Mouse (Mus musculus) CD4-positive, CD25-positive, alpha-beta regulatory T cell, adult 2 months (primary cell): Measurements from ENCODE around the gene Cwc22.

Source experiments
- DNase-seq: peaks from one replicate; pipeline ENCODE4 v3.0.0-alpha.2; 2012; ENCODE audit warnings: low read depth, low spot score

Cwc22 gene

GRCm38 (mm10) chr2:77875516-77875915, 70.7 kb downstream of the Cwc22 start:
- DNase-seq: no peak

- DNase-seq: no peak
Observed at GRCm38 (mm10) chr2:77874678-77875077, 71.5 kb downstream of the Cwc22 start.

DNA sequence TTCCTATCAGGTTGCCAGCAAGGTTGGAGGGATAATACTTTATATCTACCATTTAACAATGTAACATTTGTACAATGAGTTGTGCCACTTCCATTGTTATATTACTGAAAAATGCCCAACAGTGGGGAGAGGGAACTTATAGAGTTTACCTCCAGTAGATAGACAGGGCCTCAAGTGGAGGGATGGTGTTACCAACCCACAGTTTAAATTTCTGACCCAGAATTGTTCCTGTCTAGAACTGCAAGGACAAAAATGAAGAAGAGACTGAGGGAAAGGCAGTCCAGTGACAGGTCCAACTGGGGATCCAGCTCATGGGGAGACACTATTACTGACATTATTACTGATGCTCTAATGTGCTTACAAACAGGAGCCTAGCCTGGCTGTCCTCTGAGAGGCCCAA, 72.4 kb downstream of the Cwc22 start:
- no peak for DNase-seq

- no peak for DNase-seq
Observed at GRCm38 (mm10) chr2:77872676-77873075, 73.5 kb downstream of the Cwc22 start.

DNA sequence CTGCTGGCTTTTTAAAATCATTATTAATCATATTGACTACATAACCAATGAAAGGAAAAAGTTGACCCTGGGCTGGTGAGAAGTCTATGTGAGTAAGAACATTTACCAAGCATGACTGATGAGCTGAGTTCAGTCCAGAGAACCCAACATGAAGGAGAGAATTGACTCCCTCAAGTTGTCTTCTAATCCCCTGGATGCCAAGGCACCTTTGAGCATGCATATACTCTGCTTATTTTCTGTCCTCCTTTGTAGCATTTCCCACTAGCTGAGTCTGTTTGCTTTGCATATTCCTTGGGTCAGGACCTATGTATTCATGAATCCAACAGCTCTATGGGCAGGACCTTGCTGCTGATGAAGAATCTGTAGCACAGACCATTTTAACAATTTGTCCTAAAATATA, 75.0 kb downstream of the Cwc22 start:
- DNase-seq: no peak

DNA sequence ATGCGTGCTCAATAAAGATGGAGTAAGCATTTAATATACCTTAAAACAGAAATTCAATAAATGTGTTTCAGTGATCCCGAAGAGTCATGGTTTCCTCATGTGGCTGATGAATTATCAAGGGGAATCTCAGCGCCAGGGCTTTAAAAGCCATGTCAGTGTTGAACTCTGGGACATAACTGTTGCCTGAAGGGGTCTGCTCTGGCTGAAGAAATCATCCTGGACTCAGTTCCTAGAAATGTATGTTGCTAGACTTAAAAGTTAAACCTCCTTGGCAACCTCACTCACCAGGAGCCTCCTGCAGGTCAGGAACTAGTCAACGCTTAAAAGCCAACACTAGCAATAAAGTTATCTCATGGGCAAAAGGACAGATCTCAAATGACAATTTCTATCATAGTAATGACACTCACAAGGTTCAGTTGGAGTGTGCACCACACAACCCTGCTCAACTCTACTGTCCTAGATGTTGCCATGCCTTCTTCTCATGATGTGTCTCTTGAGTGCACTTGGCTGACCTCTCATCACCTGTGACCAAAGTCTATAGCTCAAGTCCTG, 76.4 kb downstream of the Cwc22 start:
- no peak for DNase-seq

- no peak for DNase-seq
Observed at GRCm38 (mm10) chr2:77863934-77864333, 82.2 kb downstream of the Cwc22 start.

GRCm38 (mm10) chr2:77863522-77863921, 82.7 kb downstream of the Cwc22 start:
- no peak for DNase-seq

GRCm38 (mm10) chr2:77841464-77841863, 104.7 kb downstream of the Cwc22 start:
- no peak for DNase-seq

DNA sequence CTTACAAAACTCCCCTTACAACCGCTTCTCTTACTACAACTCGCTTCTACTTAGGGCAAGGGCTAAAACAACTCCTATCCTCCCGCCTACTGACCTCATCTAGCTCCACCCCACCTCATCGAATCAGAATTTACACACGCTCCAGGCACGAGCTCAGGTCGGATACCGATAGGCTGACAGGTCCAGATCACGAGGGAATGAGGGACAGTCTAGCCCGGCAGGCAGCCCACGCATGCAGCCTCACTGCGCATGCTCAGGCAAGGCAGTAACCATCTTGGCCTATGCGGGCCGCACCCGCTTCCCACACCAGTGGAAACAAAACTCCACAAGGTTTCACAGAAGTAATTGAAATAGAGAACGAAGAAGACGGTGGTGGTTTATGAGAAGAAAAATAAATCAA, 106.6 kb downstream of the Cwc22 start:
- DNase-seq: no peak

DNA sequence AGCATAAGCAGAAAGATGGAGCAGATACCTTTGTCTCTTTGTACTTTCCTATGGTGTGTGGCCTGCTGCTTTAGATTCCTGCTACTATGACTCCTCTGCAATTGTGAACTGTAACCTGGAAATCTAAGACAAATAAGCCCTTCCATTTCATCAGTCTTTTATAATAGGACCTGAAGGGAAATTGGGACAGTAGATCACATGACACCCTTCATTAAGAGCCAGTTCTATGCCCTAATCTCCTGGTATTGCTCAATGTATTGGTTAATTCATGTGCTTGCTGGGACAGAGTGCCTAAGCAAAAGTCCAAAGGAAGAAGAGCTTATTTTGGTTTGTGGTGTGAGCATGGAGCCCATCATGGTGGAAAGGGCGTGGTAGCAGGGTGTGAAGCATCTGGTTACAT, 107.5 kb downstream of the Cwc22 start:
- no peak for DNase-seq

DNA sequence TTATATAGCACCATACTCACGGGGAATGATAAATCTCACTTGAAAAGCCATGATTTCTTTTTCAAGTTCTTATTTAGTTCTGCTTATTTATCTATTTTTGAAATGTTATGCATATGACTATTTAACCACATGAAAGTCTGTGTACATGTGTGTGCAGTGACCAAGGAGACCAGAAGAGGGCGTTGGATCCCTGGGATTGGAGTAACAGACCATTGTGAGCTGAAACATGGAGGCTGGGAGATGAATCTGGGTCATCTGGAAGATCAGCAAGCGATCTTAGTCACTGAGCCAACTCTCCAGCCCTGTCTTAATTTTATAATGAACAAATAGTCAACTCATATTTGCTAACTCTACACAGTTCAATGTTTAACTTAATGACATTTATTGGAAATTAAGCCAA, 110.4 kb downstream of the Cwc22 start:
- no peak for DNase-seq
